Mouse (Mus musculus) kidney, embryonic 16.5 days (tissue): ENCODE measurements around the gene Lipc. TPM values are rescaled to one million over a fixed set of nuclear protein-coding genes. Genes with fewer than 3 reads are reported as not detected.

Experiments used
- ATAC-seq: fragments of 200-750 bp; cut with Nextera tagmentation; 2 replicates; pipeline ENCODE4 v1.8.0; 2017; ENCODE audit warnings: moderate TSS enrichment; ENCODE audit not compliant: low FRiP score, low TSS enrichment
- H3K27ac ChIP-seq: fragments of 300-500 bp; sonication (generic); 2 replicates; pipeline ENCODE4 v1.5.1; 2014; ENCODE audit warnings: low read length
- H3K27me3 ChIP-seq: fragments of 300-500 bp; sonication (generic); 2 replicates; pipeline ENCODE4 v1.6.1; 2014; ENCODE audit warnings: low read length, control low read depth, mixed read lengths; ENCODE audit not compliant: insufficient read depth
- H3K36me3 ChIP-seq: fragments of 300-500 bp; sonication (generic); 2 replicates; pipeline ENCODE4 v1.6.1; 2014; ENCODE audit warnings: low read length, control low read depth, mixed read lengths; ENCODE audit not compliant: insufficient read depth
- H3K4me1 ChIP-seq: fragments of 300-500 bp; sonication (generic); 2 replicates; pipeline ENCODE4 v1.6.1; 2014; ENCODE audit warnings: low read length, control low read depth, mixed read lengths; ENCODE audit not compliant: insufficient read depth
- H3K4me2 ChIP-seq: fragments of 300-500 bp; sonication (generic); replicated peaks from 2 replicates; pipeline ENCODE4 v1.6.1; 2014; ENCODE audit warnings: low read depth, low read length
- H3K4me3 ChIP-seq: fragments of 300-500 bp; sonication (generic); 2 replicates; pipeline ENCODE4 v1.5.1; 2014; ENCODE audit warnings: mild to moderate bottlenecking, low read length
- H3K9ac ChIP-seq: fragments of 300-500 bp; sonication (generic); replicated peaks from 2 replicates; pipeline ENCODE4 v1.6.1; 2014; ENCODE audit warnings: low read length
- H3K9me3 ChIP-seq: fragments of 300-500 bp; sonication (generic); 2 replicates; pipeline ENCODE4 v1.6.1; 2016; ENCODE audit warnings: low read length, control low read depth
- WGBS: fragments of 180-500 bp; shearing (Covaris S2); extraction: QIAGEN DNeasy Blood & Tissue Kit; methylation state at CpG from one replicate; pipeline ENCODE4 v1.1.7; 2014; 5-methylcytosine and 5-hydroxymethylcytosine counted together
- polyA plus RNA-seq: library from polyadenylated mRNA; unstranded; fragments of >200 nt; fragmentation: Nextera tagmentation; extraction: Ambion mirVana; gene quantifications from 2 replicates; pipeline ENCODE4 v1.2.1, GENCODE M21; 2015

The Lipc gene
- polyA plus RNA-seq, 1 experiment from 2014 or later: 0.89 TPM

DNA sequence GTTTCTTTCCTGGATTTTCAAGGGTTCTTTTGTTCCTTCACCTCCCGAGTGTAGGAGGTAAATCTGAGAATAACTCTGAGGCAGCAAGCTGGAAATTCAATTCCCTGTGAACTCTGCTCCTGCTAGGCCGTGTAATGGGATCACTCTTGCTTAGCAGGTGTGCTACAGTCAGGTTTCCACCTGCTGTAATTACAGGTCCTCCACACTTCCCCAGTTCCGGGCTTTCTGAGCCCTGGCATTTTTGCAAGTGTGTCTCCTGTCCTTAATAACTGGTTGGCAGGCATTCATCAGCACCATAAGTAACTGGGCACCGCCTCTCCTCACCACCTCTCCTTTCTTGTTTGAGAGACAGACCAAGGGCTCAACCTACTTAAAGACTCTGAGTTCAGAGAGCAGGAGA lies 76.5 kb downstream of the Lipc start:
- peak; percentile 80 for ATAC-seq
- peak overlapping the region; percentile 87 for H3K27ac ChIP-seq

DNA sequence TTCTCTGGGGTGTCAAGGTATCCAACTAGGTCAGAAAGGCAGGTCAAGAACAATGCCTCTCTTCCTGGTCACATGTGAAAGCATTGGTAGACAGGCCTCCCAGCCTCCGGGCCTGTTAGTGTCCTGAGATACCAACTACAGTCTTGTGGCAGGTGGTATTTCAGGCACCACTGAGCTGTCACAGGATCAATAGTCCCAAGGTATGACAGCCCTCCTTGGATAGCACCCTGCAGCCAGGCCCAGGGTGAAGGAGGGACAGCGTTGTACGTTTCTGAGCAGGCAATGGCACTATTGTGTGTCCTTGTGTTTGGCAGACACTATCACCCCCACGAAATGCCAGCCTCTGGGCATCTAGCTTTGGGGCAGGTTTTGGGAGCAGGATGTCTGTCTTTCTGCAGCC lies 77.0 kb downstream of the Lipc start:
- Histone ChIP-seq H3K9me3 (no peaks in the 10 kb centered on the region), H3K36me3 (no peaks in the 10 kb centered on the region), H3K27ac (peak overlapping the region; percentile 87), H3K9ac (no peak overlapping the region), H3K4me2 (no peak overlapping the region), H3K4me3 (no peak overlapping the region), H3K4me1 (peaks cover 18% of the 10 kb centered on the region), H3K27me3 (no peaks in the 10 kb centered on the region)
- WGBS: 42% methylated on average over 4 of the region's 4 CpGs
- ATAC-seq: peak; percentile 54

More for the DNA sequence above, 76.5 kb downstream of the Lipc start:
- H3K4me1 ChIP-seq: peaks cover 18% of the 10 kb centered on the region
- no peak overlapping the region for H3K4me2 ChIP-seq
- H3K9me3 ChIP-seq: no peaks in the 10 kb centered on the region
- H3K27me3 ChIP-seq: no peaks in the 10 kb centered on the region
- no peak overlapping the region for H3K9ac ChIP-seq
- no peak overlapping the region for H3K4me3 ChIP-seq
- 41% methylated on average over 4 of the region's 4 CpGs for WGBS
- no peaks in the 10 kb centered on the region for H3K36me3 ChIP-seq

DNA sequence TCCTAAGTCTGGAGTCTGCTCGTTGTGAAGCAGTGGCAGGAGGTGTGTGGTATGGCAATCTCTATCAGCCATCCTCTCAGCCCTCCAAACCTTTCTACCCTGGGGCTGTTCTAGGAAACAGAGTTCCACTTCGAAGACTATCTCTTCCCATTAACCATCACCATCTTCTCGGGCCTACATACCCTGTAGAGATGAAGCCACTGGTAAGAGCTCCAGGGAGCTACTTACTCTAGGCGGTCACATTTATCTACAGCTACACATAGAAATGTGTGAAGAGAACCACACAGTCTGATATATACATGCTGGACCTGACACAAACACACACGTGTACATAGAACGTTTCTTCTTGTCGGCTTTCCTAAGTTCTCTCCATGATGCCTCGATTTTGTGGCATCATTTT lies 79.4 kb downstream of the Lipc start:
- no peaks in the 10 kb centered on the region for H3K27me3 ChIP-seq
- 82% methylated on average over 8 of the region's 8 CpGs for WGBS
- no peaks in the 10 kb centered on the region for H3K9me3 ChIP-seq
- H3K27ac ChIP-seq: no peak overlapping the region
- peaks cover 23% of the 10 kb centered on the region for H3K4me1 ChIP-seq
- H3K36me3 ChIP-seq: no peaks in the 10 kb centered on the region
- no peak overlapping the region for H3K4me2 ChIP-seq
- no peak for ATAC-seq
- no peak overlapping the region for H3K4me3 ChIP-seq
- H3K9ac ChIP-seq: no peak overlapping the region

DNA sequence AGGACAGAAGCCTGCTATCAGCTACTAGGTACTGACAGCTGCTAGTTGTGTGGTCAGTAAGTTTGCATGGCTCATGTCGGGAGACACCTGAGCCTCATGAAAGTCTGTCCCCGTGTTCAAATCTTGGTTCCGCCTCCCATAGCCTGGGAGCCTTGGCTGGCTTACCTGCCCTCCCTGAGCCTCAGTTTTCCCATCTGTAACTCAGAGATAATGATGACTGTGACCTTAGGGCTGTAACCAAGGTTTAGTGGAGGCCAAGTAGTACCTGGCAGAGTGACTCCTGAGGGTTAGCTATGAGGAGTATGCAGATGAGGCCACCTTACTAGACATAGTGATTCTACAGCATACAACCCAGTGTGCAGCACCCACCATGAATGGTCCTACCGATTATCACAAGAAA lies 81.7 kb downstream of the Lipc start:
- no peaks in the 10 kb centered on the region for H3K36me3 ChIP-seq
- H3K4me2 ChIP-seq: no peak overlapping the region
- 89% methylated on average over 4 of the region's 4 CpGs for WGBS
- no peak overlapping the region for H3K27ac ChIP-seq
- H3K4me1 ChIP-seq: peaks cover 15% of the 10 kb centered on the region
- no peak for ATAC-seq
- H3K9me3 ChIP-seq: no peaks in the 10 kb centered on the region
- H3K4me3 ChIP-seq: no peak overlapping the region
- H3K27me3 ChIP-seq: no peaks in the 10 kb centered on the region
- no peak overlapping the region for H3K9ac ChIP-seq

DNA sequence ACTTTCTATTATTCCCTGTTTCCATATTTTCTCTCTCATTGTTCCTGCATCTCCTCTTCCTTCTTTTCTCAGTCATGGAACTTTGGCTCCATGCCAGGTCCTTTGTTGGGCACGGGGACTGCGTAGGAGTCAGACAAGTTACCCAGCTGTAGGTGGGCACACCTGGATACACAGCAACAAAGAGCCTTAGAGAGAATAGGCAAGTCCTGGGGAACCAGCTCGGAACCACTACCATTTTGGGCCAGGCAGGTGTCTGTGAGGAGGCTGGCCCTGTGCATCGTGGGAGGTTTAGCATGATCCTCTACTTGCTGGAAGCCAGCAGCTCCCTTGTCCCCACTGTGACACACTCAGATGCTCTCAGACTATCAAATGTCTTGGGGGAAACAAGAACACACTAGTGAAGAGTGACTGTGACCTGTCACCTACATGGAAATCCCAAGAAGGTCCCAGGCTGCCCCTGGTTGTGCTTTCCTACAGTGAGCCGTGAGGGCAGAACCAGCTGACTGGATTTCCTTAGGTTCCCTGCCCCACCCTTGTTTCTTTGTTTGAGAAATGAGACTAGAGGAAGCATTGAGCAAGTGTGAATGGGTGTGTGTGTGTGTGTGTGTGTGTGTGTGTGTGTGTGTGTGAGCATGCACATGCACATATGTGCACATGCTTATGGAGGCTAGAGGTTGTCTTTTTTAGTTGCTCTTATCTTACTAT lies 82.7 kb downstream of the Lipc start:
- 0 out of 2 replicates have a peak, but pooled peaks have one; percentile 46 for ATAC-seq
- no peak overlapping the region for H3K4me3 ChIP-seq
- 67% methylated on average over 5 of the region's 5 CpGs for WGBS
- H3K4me2 ChIP-seq: no peak overlapping the region
- no peaks in the 10 kb centered on the region for H3K9me3 ChIP-seq
- peaks cover 9% of the 10 kb centered on the region for H3K4me1 ChIP-seq
- no peak overlapping the region for H3K27ac ChIP-seq
- no peaks in the 10 kb centered on the region for H3K27me3 ChIP-seq
- no peak overlapping the region for H3K9ac ChIP-seq
- no peaks in the 10 kb centered on the region for H3K36me3 ChIP-seq

DNA sequence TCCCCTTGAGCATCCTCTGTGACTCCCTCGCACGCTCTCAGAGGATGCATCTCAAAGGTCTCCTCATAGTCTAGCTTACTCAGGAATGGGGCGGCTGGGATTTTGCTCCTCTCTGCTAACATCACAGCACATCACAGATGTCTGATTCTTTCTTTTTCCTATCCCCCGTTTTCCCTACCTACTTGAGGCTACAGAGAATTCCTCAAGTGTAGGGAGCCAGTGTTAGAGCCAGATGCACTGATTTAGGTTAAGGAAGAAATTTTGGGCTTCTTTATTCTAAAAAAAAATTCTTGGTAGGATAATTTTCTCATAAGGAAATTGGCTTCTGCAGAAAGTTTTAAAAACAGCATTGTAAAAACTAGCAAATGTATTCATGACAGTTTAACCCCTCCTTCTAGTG lies 84.6 kb downstream of the Lipc start:
- Histone ChIP-seq H3K4me2 (no peak overlapping the region), H3K9me3 (no peaks in the 10 kb centered on the region), H3K36me3 (no peaks in the 10 kb centered on the region), H3K27ac (no peak overlapping the region), H3K9ac (no peak overlapping the region), H3K27me3 (no peaks in the 10 kb centered on the region), H3K4me3 (no peak overlapping the region), H3K4me1 (peaks cover 27% of the 10 kb centered on the region)
- 69% methylated on average over 4 of the region's 4 CpGs for WGBS
- ATAC-seq: no peak

DNA sequence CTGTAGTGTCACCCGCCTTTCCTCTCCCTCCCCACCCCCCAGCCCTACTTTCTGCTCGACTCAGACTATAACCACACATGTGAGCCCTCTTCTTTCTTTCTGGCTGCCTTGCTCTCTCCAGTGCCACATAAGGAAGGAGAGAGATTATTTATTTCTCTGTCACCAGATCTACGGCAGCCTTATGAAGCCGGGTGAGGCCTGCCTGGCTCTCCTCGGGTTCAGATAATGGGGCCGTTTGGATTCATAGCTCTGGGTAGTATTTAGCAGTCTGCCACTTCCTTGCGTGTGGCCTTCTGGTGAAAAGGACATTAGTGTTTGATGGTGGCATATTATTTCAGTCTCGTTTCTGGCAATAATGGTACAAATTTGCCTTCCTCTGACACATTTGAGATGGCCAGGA lies 88.0 kb downstream of the Lipc start:
- no peak overlapping the region for H3K4me2 ChIP-seq
- no peak for ATAC-seq
- H3K9ac ChIP-seq: 0 out of 2 replicates have a peak overlapping the region, but pooled peaks have one; percentile 3
- peaks cover 31% of the 10 kb centered on the region for H3K4me1 ChIP-seq
- H3K27ac ChIP-seq: peak overlapping the region; percentile 80
- no peaks in the 10 kb centered on the region for H3K36me3 ChIP-seq
- no peaks in the 10 kb centered on the region for H3K27me3 ChIP-seq
- H3K4me3 ChIP-seq: no peak overlapping the region
- H3K9me3 ChIP-seq: no peaks in the 10 kb centered on the region
- 31% methylated on average over 8 of the region's 8 CpGs for WGBS

DNA sequence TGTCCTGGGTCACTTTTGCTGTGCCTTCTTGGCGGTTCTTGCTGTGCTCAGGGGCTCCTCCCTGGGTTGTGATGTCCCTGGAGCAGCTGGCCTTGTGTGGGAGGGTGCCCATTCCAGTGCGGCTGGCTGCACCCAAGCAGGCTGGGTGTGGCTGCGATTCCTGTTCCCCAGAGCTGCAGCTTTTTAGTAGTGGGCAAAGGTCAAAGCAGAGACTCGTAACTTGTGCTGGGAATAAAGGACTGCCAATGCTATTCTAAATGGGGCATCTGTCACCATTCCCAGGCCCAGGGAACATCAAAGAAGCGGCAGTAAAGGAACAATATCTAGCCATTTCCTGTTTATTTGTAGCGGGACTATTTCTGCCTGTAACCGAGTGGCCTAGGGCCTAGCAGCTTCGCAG lies 88.7 kb downstream of the Lipc start:
- H3K27ac ChIP-seq: peak overlapping the region; percentile 80
- WGBS: 6% methylated on average over 8 of the region's 8 CpGs
- H3K4me2 ChIP-seq: 0 out of 2 replicates have a peak overlapping the region, but pooled peaks have one; percentile 8
- no peaks in the 10 kb centered on the region for H3K36me3 ChIP-seq
- 0 out of 2 replicates have a peak overlapping the region, but pooled peaks have one; percentile 17 for H3K9ac ChIP-seq
- H3K4me3 ChIP-seq: no peak overlapping the region
- H3K27me3 ChIP-seq: no peaks in the 10 kb centered on the region
- no peaks in the 10 kb centered on the region for H3K9me3 ChIP-seq
- ATAC-seq: peak; percentile 85
- H3K4me1 ChIP-seq: peaks cover 37% of the 10 kb centered on the region

DNA sequence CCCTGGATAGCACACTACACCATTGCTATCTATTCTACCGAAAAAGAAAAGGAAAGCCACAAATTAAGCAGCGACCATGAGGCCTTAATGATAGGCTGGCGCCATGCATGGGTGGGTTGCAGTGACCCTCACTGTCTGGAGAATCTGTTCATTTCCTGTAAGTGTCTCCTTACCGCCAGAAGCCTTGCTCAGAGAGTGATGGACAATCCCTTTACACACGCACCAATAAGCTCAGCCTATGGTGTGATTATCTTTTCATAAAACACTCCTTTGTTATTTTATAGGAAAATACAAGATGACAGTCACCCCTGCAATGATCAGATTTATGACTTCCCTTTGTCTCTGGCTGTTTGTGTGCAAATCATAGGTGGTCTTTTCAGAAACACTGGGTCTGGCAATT lies 92.8 kb downstream of the Lipc start:
- peak overlapping the region; percentile 74 for H3K27ac ChIP-seq
- H3K4me3 ChIP-seq: no peak overlapping the region
- peaks cover 40% of the 10 kb centered on the region for H3K4me1 ChIP-seq
- no peak overlapping the region for H3K9ac ChIP-seq
- WGBS: 20% methylated on average over 5 of the region's 5 CpGs
- H3K27me3 ChIP-seq: no peaks in the 10 kb centered on the region
- H3K4me2 ChIP-seq: no peak overlapping the region
- peak; percentile 74 for ATAC-seq
- H3K36me3 ChIP-seq: no peaks in the 10 kb centered on the region
- H3K9me3 ChIP-seq: no peaks in the 10 kb centered on the region

DNA sequence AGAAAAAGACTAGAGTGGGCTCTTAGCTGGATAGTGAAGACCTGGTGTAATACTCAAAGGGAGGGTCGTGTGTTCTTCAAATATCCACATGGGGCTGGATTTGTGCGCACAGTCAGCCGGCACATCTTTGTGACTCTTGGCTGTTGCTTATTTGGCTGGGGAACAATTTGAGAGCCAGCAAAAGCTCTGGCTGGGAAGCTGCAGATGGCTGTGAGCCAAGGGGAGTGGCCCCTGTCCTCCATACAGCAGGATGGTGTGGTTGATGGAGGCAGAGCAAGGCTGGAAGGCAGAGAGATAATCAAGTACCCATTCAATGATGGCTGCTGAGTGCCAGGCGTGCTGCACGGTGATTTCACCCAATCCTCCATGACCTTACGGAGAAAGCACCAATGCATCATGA lies 96.2 kb downstream of the Lipc start:
- no peaks in the 10 kb centered on the region for H3K27me3 ChIP-seq
- H3K9ac ChIP-seq: no peak overlapping the region
- peaks cover 20% of the 10 kb centered on the region for H3K4me1 ChIP-seq
- ATAC-seq: no peak
- H3K9me3 ChIP-seq: no peaks in the 10 kb centered on the region
- 76% methylated on average over 6 of the region's 6 CpGs for WGBS
- no peak overlapping the region for H3K27ac ChIP-seq
- no peak overlapping the region for H3K4me3 ChIP-seq
- H3K4me2 ChIP-seq: no peak overlapping the region
- H3K36me3 ChIP-seq: no peaks in the 10 kb centered on the region
